Mouse (Mus musculus) olfactory bulb, adult 2 months (tissue): Measurements from ENCODE around the gene Gm21988.

Experiments used
- CTCF ChIP-seq: fragments of 200-500 bp; IDR thresholded peaks from 2 replicates; pipeline ENCODE4 v1.5.1; 2012; ENCODE audit warnings: low read depth, mild to moderate bottlenecking, low read length, moderate library complexity; ENCODE audit not compliant: insufficient read depth
- POLR2A ChIP-seq: fragments of 200-500 bp; IDR thresholded peaks from 2 replicates; pipeline ENCODE4 v1.6.1; 2012; ENCODE audit warnings: mild to moderate bottlenecking, low read depth, low read length, moderate library complexity; ENCODE audit not compliant: insufficient read depth

- TF ChIP-seq CTCF, result no peak
- TF ChIP-seq POLR2A, result no peak
Measured at GRCm38 (mm10) chr11:70216103-70216502, 23.5 kb downstream of the Gm21988 start.
